Mouse (Mus musculus): Measurements from ENCODE around the gene Tctn3. TPM values are rescaled to one million over a fixed set of nuclear protein-coding genes. Genes with fewer than 3 reads are reported as not detected.

The Tctn3 gene
- polyA plus RNA-seq, 1 experiment: 27.8 TPM

- TF ChIP-seq CTCF (IDR thresholded peaks at IDR 0.05; ENCODE audit: control insufficient read depth, insufficient read depth, insufficient replicate concordance, low read depth, low read length): no peak
- TF ChIP-seq POLR2A (IDR thresholded peaks at IDR 0.05; ENCODE audit: control insufficient read depth, low read depth, low read length): no peak
- no peak overlapping the region for H3K27ac ChIP-seq (ENCODE audit: control insufficient read depth, insufficient read depth, low read depth, low read length)
- no peaks in the 10 kb centered on the region for H3K27me3 ChIP-seq (ENCODE audit: control insufficient read depth, insufficient read depth, low read length)
- no peaks in the 10 kb centered on the region for H3K4me1 ChIP-seq (ENCODE audit: control insufficient read depth, insufficient read depth, low read length)
- H3K36me3 ChIP-seq (ENCODE audit: control insufficient read depth, insufficient read depth, low read length): no peaks in the 10 kb centered on the region; the same call in 1 of the 2 replicates
- no peak overlapping the region for H3K4me3 ChIP-seq (ENCODE audit: control insufficient read depth, low read depth, low read length)
Measured at GRCm38 (mm10) chr19:40555136-40555535, 56.9 kb downstream of the Tctn3 start.

DNA sequence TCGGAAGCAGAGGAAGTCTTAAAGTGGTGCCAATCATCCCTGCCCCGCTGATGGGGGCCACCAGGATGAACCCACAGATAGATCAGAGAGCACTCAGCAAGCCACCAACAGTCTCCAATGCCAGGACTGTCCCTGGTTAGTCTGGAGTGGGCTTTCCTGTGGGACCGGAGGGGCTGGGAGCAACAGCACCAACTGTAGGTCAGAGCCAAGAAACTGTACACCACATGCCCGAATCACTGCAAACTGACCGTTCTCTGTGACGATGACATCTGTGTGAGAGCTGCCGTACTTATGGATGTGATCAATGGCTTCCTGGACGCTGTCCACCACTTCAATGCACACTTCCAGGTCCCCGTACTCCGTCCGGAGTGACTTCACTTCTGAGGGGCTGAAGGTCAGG is 57.7 kb downstream of the Tctn3 start:
- no peak overlapping the region for H3K27ac ChIP-seq (ENCODE audit: control insufficient read depth, insufficient read depth, low read depth, low read length)
- H3K4me1 ChIP-seq (ENCODE audit: control insufficient read depth, insufficient read depth, low read length): no peaks in the 10 kb centered on the region
- no peak overlapping the region for H3K4me3 ChIP-seq (ENCODE audit: control insufficient read depth, low read depth, low read length)
- H3K36me3 ChIP-seq (ENCODE audit: control insufficient read depth, insufficient read depth, low read length): no peaks in the 10 kb centered on the region; the same call in 1 of the 2 replicates
- no peaks in the 10 kb centered on the region for H3K27me3 ChIP-seq (ENCODE audit: control insufficient read depth, insufficient read depth, low read length)
- TF ChIP-seq CTCF (IDR thresholded peaks at IDR 0.05; ENCODE audit: control insufficient read depth, insufficient read depth, insufficient replicate concordance, low read depth, low read length): no peak
- TF ChIP-seq POLR2A (IDR thresholded peaks at IDR 0.05; ENCODE audit: control insufficient read depth, low read depth, low read length): no peak

- Histone ChIP-seq H3K36me3 (ENCODE audit: control insufficient read depth, insufficient read depth, low read length) (no peaks in the 10 kb centered on the region; the same call in 1 of the 2 replicates), H3K27ac (ENCODE audit: control insufficient read depth, insufficient read depth, low read depth, low read length) (no peak overlapping the region), H3K4me3 (ENCODE audit: control insufficient read depth, low read depth, low read length) (no peak overlapping the region), H3K4me1 (ENCODE audit: control insufficient read depth, insufficient read depth, low read length) (no peaks in the 10 kb centered on the region; the same call in 1 of the 2 replicates), H3K27me3 (ENCODE audit: control insufficient read depth, insufficient read depth, low read length) (no peaks in the 10 kb centered on the region)
- no peak for TF ChIP-seq POLR2A (IDR thresholded peaks at IDR 0.05; ENCODE audit: control insufficient read depth, low read depth, low read length)
Measured at GRCm38 (mm10) chr19:40553849-40554248, 58.2 kb downstream of the Tctn3 start.

- no peaks in the 10 kb centered on the region for H3K27me3 ChIP-seq (ENCODE audit: control insufficient read depth, insufficient read depth, low read length)
- TF ChIP-seq CTCF (IDR thresholded peaks at IDR 0.05; ENCODE audit: control insufficient read depth, insufficient read depth, insufficient replicate concordance, low read depth, low read length): no peak
- no peak for TF ChIP-seq POLR2A (IDR thresholded peaks at IDR 0.05; ENCODE audit: control insufficient read depth, low read depth, low read length)
- H3K36me3 ChIP-seq (ENCODE audit: control insufficient read depth, insufficient read depth, low read length): no peaks in the 10 kb centered on the region; the same call in 1 of the 2 replicates
- no peak overlapping the region for H3K4me3 ChIP-seq (ENCODE audit: control insufficient read depth, low read depth, low read length)
- no peak overlapping the region for H3K27ac ChIP-seq (ENCODE audit: control insufficient read depth, insufficient read depth, low read depth, low read length)
- H3K4me1 ChIP-seq (ENCODE audit: control insufficient read depth, insufficient read depth, low read length): no peaks in the 10 kb centered on the region; the same call in 1 of the 2 replicates
Measured at GRCm38 (mm10) chr19:40553014-40553789, 58.8 kb downstream of the Tctn3 start.

DNA sequence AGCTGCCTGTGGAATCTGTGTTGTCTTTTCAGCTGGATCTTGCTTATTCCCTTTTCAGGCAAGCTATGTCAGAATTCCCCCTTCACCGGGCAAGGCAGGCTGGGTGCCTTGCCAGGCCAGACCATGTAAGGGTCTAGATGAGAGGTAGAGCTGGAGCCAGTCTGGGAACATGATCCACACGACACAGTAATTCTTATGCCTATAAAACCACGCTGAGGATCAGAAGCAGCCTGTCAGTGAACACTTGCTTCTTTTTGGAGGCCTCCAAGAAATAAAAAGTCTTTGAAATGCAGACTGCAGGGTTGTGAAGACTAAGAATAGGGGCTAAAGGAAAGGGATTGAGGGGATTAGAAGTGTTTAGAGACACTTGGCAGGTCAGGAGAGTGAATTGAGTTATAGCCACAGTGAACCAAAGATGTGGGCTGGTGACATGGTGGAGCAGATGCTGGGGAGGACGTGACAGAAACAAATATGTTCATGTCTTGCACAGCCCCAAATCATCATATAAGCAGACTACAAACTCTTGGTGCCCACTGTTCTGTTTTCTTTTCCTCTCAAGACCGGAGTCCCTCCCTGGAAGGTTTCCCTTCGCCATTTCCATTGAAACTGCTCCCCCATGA is 62.4 kb downstream of the Tctn3 start:
- no peaks in the 10 kb centered on the region for H3K27me3 ChIP-seq (ENCODE audit: control insufficient read depth, insufficient read depth, low read length)
- H3K27ac ChIP-seq (ENCODE audit: control insufficient read depth, insufficient read depth, low read depth, low read length): peak overlapping the region; percentile 70
- no peaks in the 10 kb centered on the region; the same call in 1 of the 2 replicates for H3K36me3 ChIP-seq (ENCODE audit: control insufficient read depth, insufficient read depth, low read length)
- no peaks in the 10 kb centered on the region; the same call in 1 of the 2 replicates for H3K4me1 ChIP-seq (ENCODE audit: control insufficient read depth, insufficient read depth, low read length)
- no peak overlapping the region for H3K4me3 ChIP-seq (ENCODE audit: control insufficient read depth, low read depth, low read length)
- TF ChIP-seq POLR2A (IDR thresholded peaks at IDR 0.05; ENCODE audit: control insufficient read depth, low read depth, low read length) (no peak), CTCF (IDR thresholded peaks at IDR 0.05; ENCODE audit: control insufficient read depth, insufficient read depth, insufficient replicate concordance, low read depth, low read length) (no peak)

- TF ChIP-seq POLR2A (IDR thresholded peaks at IDR 0.05; ENCODE audit: control insufficient read depth, low read depth, low read length) (no peak), CTCF (IDR thresholded peaks at IDR 0.05; ENCODE audit: control insufficient read depth, insufficient read depth, insufficient replicate concordance, low read depth, low read length) (no peak)
- H3K36me3 ChIP-seq (ENCODE audit: control insufficient read depth, insufficient read depth, low read length): no peaks in the 10 kb centered on the region; the same call in 1 of the 2 replicates
- H3K27ac ChIP-seq (ENCODE audit: control insufficient read depth, insufficient read depth, low read depth, low read length): peak overlapping the region; percentile 70
- H3K4me3 ChIP-seq (ENCODE audit: control insufficient read depth, low read depth, low read length): no peak overlapping the region
- H3K4me1 ChIP-seq (ENCODE audit: control insufficient read depth, insufficient read depth, low read length): no peaks in the 10 kb centered on the region; the same call in 1 of the 2 replicates
- H3K27me3 ChIP-seq (ENCODE audit: control insufficient read depth, insufficient read depth, low read length): no peaks in the 10 kb centered on the region
Measured at GRCm38 (mm10) chr19:40548796-40549515, 63.1 kb downstream of the Tctn3 start.

GRCm38 (mm10) chr19:40548386-40548785 is 63.6 kb downstream of the Tctn3 start:
- H3K27me3 ChIP-seq (ENCODE audit: control insufficient read depth, insufficient read depth, low read length): no peaks in the 10 kb centered on the region
- peak overlapping the region; percentile 70; the same call in 1 of the 2 replicates for H3K27ac ChIP-seq (ENCODE audit: control insufficient read depth, insufficient read depth, low read depth, low read length)
- no peak overlapping the region for H3K4me3 ChIP-seq (ENCODE audit: control insufficient read depth, low read depth, low read length)
- no peaks in the 10 kb centered on the region; the same call in 1 of the 2 replicates for H3K4me1 ChIP-seq (ENCODE audit: control insufficient read depth, insufficient read depth, low read length)
- TF ChIP-seq CTCF (IDR thresholded peaks at IDR 0.05; ENCODE audit: control insufficient read depth, insufficient read depth, insufficient replicate concordance, low read depth, low read length) (no peak), POLR2A (IDR thresholded peaks at IDR 0.05; ENCODE audit: control insufficient read depth, low read depth, low read length) (no peak)
- H3K36me3 ChIP-seq (ENCODE audit: control insufficient read depth, insufficient read depth, low read length): no peaks in the 10 kb centered on the region; the same call in 1 of the 2 replicates

Other genes with a start within 250 kb of the Tctn3 start
- gene Sorbs1, start 98.5 kb downstream of the Tctn3 start, polyA plus RNA-seq (2012; rRNA removed): 12.9 and 13.0 TPM in 2 replicates
- gene Aldh18a1, start 23.8 kb downstream of the Tctn3 start, polyA plus RNA-seq (2012; rRNA removed): 4.3 and 4.8 TPM in 2 replicates
- 36.6 and 41.4 TPM in 2 replicates for gene Entpd1, start 133 bp upstream of the Tctn3 start, polyA plus RNA-seq (2012; rRNA removed)
- 10.7 and 11.3 TPM in 2 replicates for gene Cc2d2b, start 136.5 kb upstream of the Tctn3 start, polyA plus RNA-seq (2012; rRNA removed)
- gene Ccnj, start 219.0 kb upstream of the Tctn3 start, polyA plus RNA-seq (2012; rRNA removed): 1.7 TPM in 2 replicates

All from testis, adult 2 months (tissue).